Comparison of ENCODE assay signal across 34 mouse cellular contexts in the genomic region with DNA sequence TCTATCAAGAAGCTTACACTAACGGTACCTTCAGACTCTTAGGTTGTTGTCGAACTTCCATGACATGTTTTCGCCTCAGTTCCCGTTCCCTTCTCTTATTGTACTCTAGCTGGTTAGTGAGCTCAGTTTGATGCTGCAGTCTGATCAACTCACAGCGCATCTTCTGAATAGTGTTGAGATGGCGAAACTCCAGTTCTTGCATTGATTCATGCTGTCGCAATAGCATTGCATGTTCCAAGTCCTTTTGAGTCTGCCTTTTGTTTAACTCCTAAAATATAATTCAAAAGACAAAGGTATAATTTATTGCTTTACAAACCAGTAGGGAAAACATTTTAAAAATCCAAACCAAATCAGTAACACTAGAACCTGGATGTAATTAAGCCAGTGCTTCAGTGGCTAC. TPM values are rescaled to one million over a fixed set of nuclear protein-coding genes. Genes with fewer than 3 reads are reported as not detected.
DNase-seq lines count a peak whose midpoint lies in the region; ATAC-seq and TF ChIP-seq lines count a peak whose summit lies in the region.
"Had no signal": no experiment of that assay in that cellular context is flagged by ENCODE, and none has a peak within 500 bp of the region (broad histone marks: within the 10 kb centered on the region; RNA-seq: fewer than 3 reads in every experiment).

No protein-coding gene starts in this region.

- no peak overlapping the region for H3K4me2 ChIP-seq in liver, postnatal 0 days (ENCODE audit: low read depth, low read length)
- no peak overlapping the region for H3K4me2 ChIP-seq in kidney, embryonic 16.5 days (replicated peaks; ENCODE audit: low read depth, low read length)
- H3K4me2 ChIP-seq: embryonic facial prominence, embryonic 13.5 days; heart, embryonic 13.5 days; hindbrain, embryonic 14.5 days had no signal

- no peaks in the 10 kb centered on the region for H3K27me3 ChIP-seq in liver, postnatal 0 days (ENCODE audit: insufficient read depth, low read length)
- H3K27me3 ChIP-seq in kidney, embryonic 16.5 days (ENCODE audit: insufficient read depth, low read length), result no peaks in the 10 kb centered on the region
- H3K27me3 ChIP-seq: embryonic facial prominence, embryonic 13.5 days; heart, embryonic 13.5 days; Patski had no signal

- no peak overlapping the region for H3K9ac ChIP-seq in liver, postnatal 0 days (replicated peaks)
- no peak overlapping the region for H3K9ac ChIP-seq in kidney, embryonic 16.5 days (replicated peaks; ENCODE audit: low read length)
- H3K9ac ChIP-seq: embryonic facial prominence, embryonic 13.5 days; forebrain, postnatal 0 days; heart, embryonic 13.5 days; hindbrain, embryonic 14.5 days had no signal

- DNase-seq in liver, postnatal 0 days, result peak; percentile 21
- DNase-seq in liver (no peak), adipocyte (ENCODE audit: low spot score) (peak; percentile 35)
- DNase-seq in fibroblast of lung, adult 2 months (ENCODE audit: low read depth), result peak; percentile 10
- DNase-seq in left cerebral cortex, adult 8-10 months (ENCODE audit: low spot score in 2 of 2), result no peak
- DNase-seq: adrenal gland, adult 2 months; adrenal gland, postnatal 36 days; cerebellum, adult 11 months; cerebellum, adult 8-10 months; cerebellum, postnatal 10 days; cerebellum, postnatal 36 days; embryo, embryonic 11 days; forebrain, postnatal 0 days; gastrocnemius, postnatal 25 days; heart, adult 2 months; heart, postnatal 14 days; heart, postnatal 4 days had no signal

- peaks cover 54% of the 10 kb centered on the region for H3K36me3 ChIP-seq in liver, postnatal 0 days (replicated peaks; ENCODE audit: insufficient read depth, low read length)
- peaks cover 47% of the 10 kb centered on the region for H3K36me3 ChIP-seq in kidney, embryonic 16.5 days (ENCODE audit: insufficient read depth, low read length)

- no peak overlapping the region for H3K4me3 ChIP-seq in liver, postnatal 0 days (ENCODE audit: low read depth, low read length)
- no peak overlapping the region for H3K4me3 ChIP-seq in kidney, embryonic 16.5 days (ENCODE audit: low read length)
- H3K4me3 ChIP-seq: embryonic facial prominence, embryonic 10.5 days; embryonic facial prominence, embryonic 13.5 days; erythroblast, embryonic 14.5 days; heart, adult 2 months; heart, embryonic 10.5 days; heart, embryonic 13.5 days had no signal

- no peak for TF ChIP-seq EP300 in liver, postnatal 0 days (IDR thresholded peaks at IDR 0.05; ENCODE audit: low read depth)

- no peak for TF ChIP-seq CTCF in liver, postnatal 0 days (IDR thresholded peaks at IDR 0.05; ENCODE audit: low read depth)

- WGBS in liver, postnatal 0 days (ENCODE audit: insufficient replicate concordance), result 83% methylated on average over 7 of the region's 7 CpGs
- 96% methylated on average over 7 of the region's 7 CpGs for WGBS in kidney, embryonic 16.5 days

- no peak for ATAC-seq in liver, postnatal 0 days
- ATAC-seq in kidney, embryonic 16.5 days (ENCODE audit: low FRiP score, low TSS enrichment), result no peak
- ATAC-seq: forebrain, embryonic 14.5 days; forebrain, postnatal 0 days; hindbrain, postnatal 0 days; intestine, postnatal 0 days; Patski had no signal

- H3K4me1 ChIP-seq in liver, postnatal 0 days (ENCODE audit: insufficient read depth), result no peaks in the 10 kb centered on the region
- H3K4me1 ChIP-seq in kidney, embryonic 16.5 days (ENCODE audit: insufficient read depth, low read length), result no peaks in the 10 kb centered on the region
- H3K4me1 ChIP-seq: embryonic facial prominence, embryonic 10.5 days; embryonic facial prominence, embryonic 13.5 days; heart, embryonic 10.5 days; heart, embryonic 13.5 days had no signal

- no peak overlapping the region for H3K27ac ChIP-seq in liver, postnatal 0 days (ENCODE audit: low read depth)
- no peak overlapping the region for H3K27ac ChIP-seq in kidney, embryonic 16.5 days (ENCODE audit: low read length)
- H3K27ac ChIP-seq: embryonic facial prominence, embryonic 10.5 days; embryonic facial prominence, embryonic 13.5 days; heart, adult 2 months; heart, embryonic 10.5 days; heart, embryonic 13.5 days; hindbrain, embryonic 14.5 days; hindbrain, postnatal 0 days had no signal

- H3K9me3 ChIP-seq in liver, postnatal 0 days (ENCODE audit: low read length), result no peaks in the 10 kb centered on the region
- H3K9me3 ChIP-seq in kidney, embryonic 16.5 days (ENCODE audit: low read length), result no peaks in the 10 kb centered on the region
- H3K9me3 ChIP-seq: embryonic facial prominence, embryonic 10.5 days; embryonic facial prominence, embryonic 13.5 days; heart, embryonic 10.5 days; heart, embryonic 13.5 days had no signal

RNA-seq across cellular contexts. Expression of a gene that starts 26.3 kb away (rescaled TPM):
- polyA plus RNA-seq in liver, postnatal 0 days (2015; fragmentation: Nextera tagmentation; extraction: Ambion mirVana), result 0.18 and 0.28 TPM in 2 replicates
- under 1 TPM in 1 of 4 experiments, not detected in 3; 0.21 TPM for total RNA-seq in left cerebral cortex, adult 8-10 months (2022)
- not detected in 2 replicates for polyA plus RNA-seq in kidney, embryonic 16.5 days (2015; fragmentation: Nextera tagmentation; extraction: Ambion mirVana)
- total RNA-seq: adrenal gland, adult 2 months; adrenal gland, postnatal 36 days; ES-E14; forebrain, postnatal 0 days; gastrocnemius, adult 8-10 months; gastrocnemius, postnatal 25 days; granulocyte monocyte progenitor cell, adult 5-6 weeks; heart, adult 2 months; heart, postnatal 14 days; heart, postnatal 4 days; hindbrain, postnatal 0 days had no signal
- polyA plus RNA-seq: adrenal gland, adult 2 months; cortical plate, adult 2 months; embryonic facial prominence, embryonic 13.5 days; erythroblast, embryonic 14.5 days; forebrain, embryonic 14.5 days; forebrain, postnatal 0 days; heart, embryonic 10.5 days; heart, embryonic 13.5 days; hindbrain, embryonic 11.5 days; hindbrain, embryonic 14.5 days; hindbrain, postnatal 0 days; intestine, embryonic 14.5 days; intestine, postnatal 0 days; Patski had no signal

RNA-seq across cellular contexts. Expression of a gene that starts 29.5 kb away (rescaled TPM):
- polyA plus RNA-seq in liver, postnatal 0 days (2015; fragmentation: Nextera tagmentation; extraction: Ambion mirVana), result 4.8 and 5.4 TPM in 2 replicates
- 1 to 10 TPM; 4.3 to 9.4 (median 5.6) TPM for total RNA-seq in left cerebral cortex, adult 8-10 months (2022)
- polyA plus RNA-seq in kidney, embryonic 16.5 days (2015; fragmentation: Nextera tagmentation; extraction: Ambion mirVana), result 34.1 and 36.1 TPM in 2 replicates

RNA-seq across cellular contexts. Expression of a gene that starts 30.3 kb away (rescaled TPM):
- polyA plus RNA-seq in liver, postnatal 0 days (2015; fragmentation: Nextera tagmentation; extraction: Ambion mirVana), result 16.2 and 18.5 TPM in 2 replicates
- total RNA-seq in left cerebral cortex, adult 8-10 months (2022), result 1 to 10 TPM in 3 of 4 experiments, under 1 TPM in 1; 0.99 to 1.7 (median 1.5) TPM
- 2.0 and 2.2 TPM in 2 replicates for polyA plus RNA-seq in kidney, embryonic 16.5 days (2015; fragmentation: Nextera tagmentation; extraction: Ambion mirVana)

RNA-seq across cellular contexts. Expression of a gene that starts 51.9 kb away (rescaled TPM):
- polyA plus RNA-seq in liver, postnatal 0 days (2015; fragmentation: Nextera tagmentation; extraction: Ambion mirVana), result 2.1 and 2.5 TPM in 2 replicates
- 100 to 1,000 TPM; 281 to 307 (median 287) TPM for total RNA-seq in left cerebral cortex, adult 8-10 months (2022)
- 9.7 and 13.0 TPM in 2 replicates for polyA plus RNA-seq in kidney, embryonic 16.5 days (2015; fragmentation: Nextera tagmentation; extraction: Ambion mirVana)

RNA-seq across cellular contexts. Expression of a gene that starts 55.8 kb away (rescaled TPM):
- 0.53 and 0.72 TPM in 2 replicates for polyA plus RNA-seq in liver, postnatal 0 days (2015; fragmentation: Nextera tagmentation; extraction: Ambion mirVana)
- total RNA-seq in left cerebral cortex, adult 8-10 months (2022), result 10 to 100 TPM; 75.8 to 83.0 (median 79.6) TPM
- polyA plus RNA-seq in kidney, embryonic 16.5 days (2015; fragmentation: Nextera tagmentation; extraction: Ambion mirVana), result 3.5 and 4.0 TPM in 2 replicates

Comparison
In these comparisons a context has a peak if more than half of its experiments do, and no peak if none do; other contexts are left out.
1. DNase-seq: peak in liver, postnatal 0 days (single experiment), adipocyte (single experiment) and fibroblast of lung, adult 2 months (single experiment); none in liver (single experiment) and left cerebral cortex, adult 8-10 months (0 of 2).